Mouse (Mus musculus): Measurements from ENCODE around the gene Rexo1. TPM values are rescaled to one million over a fixed set of nuclear protein-coding genes. Genes with fewer than 3 reads are reported as not detected.

The Rexo1 gene
- polyA plus RNA-seq, 1 experiment from 2014 or later, result 16.7 TPM

DNA sequence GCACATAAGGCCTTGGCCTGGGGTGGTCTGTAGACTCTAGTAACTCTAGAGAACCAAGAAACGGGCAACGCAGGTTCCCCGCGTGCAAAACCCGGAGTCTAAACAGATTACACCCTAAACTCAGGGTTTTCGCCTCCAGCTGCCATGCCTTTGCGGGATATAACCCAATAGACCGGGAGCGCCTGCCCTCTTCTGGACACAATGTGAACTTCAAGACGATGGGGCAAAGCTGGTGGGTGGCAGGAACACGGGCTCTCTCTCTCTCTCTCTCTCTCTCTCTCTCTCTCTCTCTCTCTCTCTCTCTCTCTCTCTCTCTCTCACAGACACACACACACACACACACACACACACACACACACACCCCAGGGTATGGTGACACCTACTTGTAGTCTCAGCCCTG lies 55.1 kb downstream of the Rexo1 start:
- H3K27me3 ChIP-seq (ENCODE audit: control insufficient read depth, insufficient read depth, low read length), result peaks cover 61% of the 10 kb centered on the region
- ATAC-seq (ENCODE audit: insufficient read depth, low FRiP score), result no peak
- H3K4me1 ChIP-seq (ENCODE audit: control insufficient read depth, insufficient read depth, low read length), result 0 out of 2 replicates have a peak, but pooled peaks cover 4% of the 10 kb centered on the region
- WGBS, result 1% methylated on average over 11 of the region's 11 CpGs
- H3K27ac ChIP-seq (ENCODE audit: low read length), result no peak overlapping the region
- H3K9ac ChIP-seq (ENCODE audit: low read length), result no peak overlapping the region
- H3K9me3 ChIP-seq (replicated peaks; ENCODE audit: control insufficient read depth, low read length), result no peaks in the 10 kb centered on the region
- no peak overlapping the region for H3K4me2 ChIP-seq (ENCODE audit: low read depth, low read length)
- H3K36me3 ChIP-seq (ENCODE audit: control insufficient read depth, insufficient read depth, low read length), result no peaks in the 10 kb centered on the region
- no peak overlapping the region for H3K4me3 ChIP-seq (replicated peaks; ENCODE audit: low read length)

GRCm38 (mm10) chr10:80504724-80505123 lies 56.6 kb downstream of the Rexo1 start:
- no peak overlapping the region for H3K27ac ChIP-seq (ENCODE audit: low read length)
- no peaks in the 10 kb centered on the region for H3K36me3 ChIP-seq (ENCODE audit: control insufficient read depth, insufficient read depth, low read length)
- no peak overlapping the region for H3K4me3 ChIP-seq (replicated peaks; ENCODE audit: low read length)
- no peak overlapping the region for H3K4me2 ChIP-seq (ENCODE audit: low read depth, low read length)
- H3K27me3 ChIP-seq (ENCODE audit: control insufficient read depth, insufficient read depth, low read length), result peaks cover 68% of the 10 kb centered on the region
- WGBS, result 6% methylated on average over 9 of the region's 9 CpGs
- no peaks in the 10 kb centered on the region for H3K9me3 ChIP-seq (replicated peaks; ENCODE audit: control insufficient read depth, low read length)
- H3K4me1 ChIP-seq (ENCODE audit: control insufficient read depth, insufficient read depth, low read length), result 0 out of 2 replicates have a peak, but pooled peaks cover 2% of the 10 kb centered on the region
- no peak for ATAC-seq (ENCODE audit: insufficient read depth, low FRiP score)
- H3K9ac ChIP-seq (ENCODE audit: low read length), result no peak overlapping the region

GRCm38 (mm10) chr10:80503599-80504220 lies 57.6 kb downstream of the Rexo1 start:
- H3K36me3 ChIP-seq (ENCODE audit: control insufficient read depth, insufficient read depth, low read length), result no peaks in the 10 kb centered on the region
- H3K4me2 ChIP-seq (ENCODE audit: low read depth, low read length), result no peak overlapping the region
- H3K4me1 ChIP-seq (ENCODE audit: control insufficient read depth, insufficient read depth, low read length), result no peaks in the 10 kb centered on the region
- peak overlapping the region; percentile 2 for H3K9ac ChIP-seq (ENCODE audit: low read length)
- no peak overlapping the region for H3K4me3 ChIP-seq (replicated peaks; ENCODE audit: low read length)
- ATAC-seq (ENCODE audit: insufficient read depth, low FRiP score), result peak; percentile 78; the same call in 1 of the 2 replicates
- H3K9me3 ChIP-seq (replicated peaks; ENCODE audit: control insufficient read depth, low read length), result no peaks in the 10 kb centered on the region
- H3K27ac ChIP-seq (ENCODE audit: low read length), result no peak overlapping the region
- peaks cover 77% of the 10 kb centered on the region for H3K27me3 ChIP-seq (ENCODE audit: control insufficient read depth, insufficient read depth, low read length)
- WGBS, result 4% methylated on average over 27 of the region's 27 CpGs

- Histone ChIP-seq H3K4me2 (ENCODE audit: low read depth, low read length) (no peak overlapping the region), H3K36me3 (ENCODE audit: control insufficient read depth, insufficient read depth, low read length) (no peaks in the 10 kb centered on the region), H3K4me1 (ENCODE audit: control insufficient read depth, insufficient read depth, low read length) (no peaks in the 10 kb centered on the region), H3K9me3 (replicated peaks; ENCODE audit: control insufficient read depth, low read length) (no peaks in the 10 kb centered on the region), H3K27me3 (ENCODE audit: control insufficient read depth, insufficient read depth, low read length) (peaks cover 82% of the 10 kb centered on the region), H3K27ac (ENCODE audit: low read length) (no peak overlapping the region), H3K9ac (ENCODE audit: low read length) (no peak overlapping the region), H3K4me3 (replicated peaks; ENCODE audit: low read length) (no peak overlapping the region)
- 17% methylated on average over 22 of the region's 22 CpGs for WGBS
- no peak for ATAC-seq (ENCODE audit: insufficient read depth, low FRiP score)
These were observed 58.5 kb downstream of the Rexo1 start for GRCm38 (mm10) chr10:80502819-80503314.

GRCm38 (mm10) chr10:80502291-80502690 lies 59.1 kb downstream of the Rexo1 start:
- no peak overlapping the region for H3K4me3 ChIP-seq (replicated peaks; ENCODE audit: low read length)
- no peak for ATAC-seq (ENCODE audit: insufficient read depth, low FRiP score)
- no peak overlapping the region for H3K9ac ChIP-seq (ENCODE audit: low read length)
- H3K9me3 ChIP-seq (replicated peaks; ENCODE audit: control insufficient read depth, low read length), result no peaks in the 10 kb centered on the region
- no peak overlapping the region for H3K27ac ChIP-seq (ENCODE audit: low read length)
- no peaks in the 10 kb centered on the region for H3K36me3 ChIP-seq (ENCODE audit: control insufficient read depth, insufficient read depth, low read length)
- peaks cover 82% of the 10 kb centered on the region for H3K27me3 ChIP-seq (ENCODE audit: control insufficient read depth, insufficient read depth, low read length)
- H3K4me1 ChIP-seq (ENCODE audit: control insufficient read depth, insufficient read depth, low read length), result no peaks in the 10 kb centered on the region
- no peak overlapping the region for H3K4me2 ChIP-seq (ENCODE audit: low read depth, low read length)
- WGBS, result 7% methylated on average over 7 of the region's 7 CpGs

- Histone ChIP-seq H3K9ac (ENCODE audit: low read length) (no peak overlapping the region), H3K9me3 (replicated peaks; ENCODE audit: control insufficient read depth, low read length) (no peaks in the 10 kb centered on the region), H3K36me3 (ENCODE audit: control insufficient read depth, insufficient read depth, low read length) (no peaks in the 10 kb centered on the region), H3K4me3 (replicated peaks; ENCODE audit: low read length) (peak overlapping the region; percentile 11; the same call in 1 of the 2 replicates), H3K27ac (ENCODE audit: low read length) (no peak overlapping the region), H3K27me3 (ENCODE audit: control insufficient read depth, insufficient read depth, low read length) (peaks cover 96% of the 10 kb centered on the region), H3K4me1 (ENCODE audit: control insufficient read depth, insufficient read depth, low read length) (peaks cover 17% of the 10 kb centered on the region), H3K4me2 (ENCODE audit: low read depth, low read length) (peak overlapping the region; percentile 79; the same call in 1 of the 2 replicates)
- 0% methylated on average over 20 of the region's 20 CpGs for WGBS
- ATAC-seq (ENCODE audit: insufficient read depth, low FRiP score), result no peak
These were observed 64.9 kb downstream of the Rexo1 start for GRCm38 (mm10) chr10:80496421-80496820.

DNA sequence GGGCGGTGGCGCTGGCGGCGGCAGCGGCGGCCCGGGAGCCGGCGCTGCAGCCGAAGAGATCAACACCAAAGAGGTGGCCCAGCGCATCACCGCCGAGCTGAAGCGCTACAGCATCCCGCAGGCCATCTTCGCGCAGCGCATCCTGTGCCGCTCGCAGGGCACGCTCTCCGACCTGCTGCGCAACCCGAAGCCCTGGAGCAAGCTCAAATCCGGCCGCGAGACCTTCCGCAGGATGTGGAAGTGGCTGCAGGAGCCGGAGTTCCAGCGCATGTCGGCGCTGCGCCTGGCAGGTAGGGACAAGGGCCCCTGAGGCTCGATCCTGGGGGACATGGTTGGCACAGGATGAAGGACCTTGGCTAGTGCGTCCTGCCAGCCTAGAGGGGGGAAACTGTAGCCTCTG lies 65.5 kb downstream of the Rexo1 start:
- H3K36me3 ChIP-seq (ENCODE audit: control insufficient read depth, insufficient read depth, low read length), result no peaks in the 10 kb centered on the region
- H3K9me3 ChIP-seq (replicated peaks; ENCODE audit: control insufficient read depth, low read length), result no peaks in the 10 kb centered on the region
- no peak overlapping the region for H3K9ac ChIP-seq (ENCODE audit: low read length)
- H3K27me3 ChIP-seq (ENCODE audit: control insufficient read depth, insufficient read depth, low read length), result peaks cover 99% of the 10 kb centered on the region
- WGBS, result under 1% methylated on average over 35 of the region's 35 CpGs
- H3K4me2 ChIP-seq (ENCODE audit: low read depth, low read length), result peak overlapping the region; percentile 79
- ATAC-seq (ENCODE audit: insufficient read depth, low FRiP score), result no peak
- H3K27ac ChIP-seq (ENCODE audit: low read length), result no peak overlapping the region
- H3K4me3 ChIP-seq (replicated peaks; ENCODE audit: low read length), result peak overlapping the region; percentile 46
- H3K4me1 ChIP-seq (ENCODE audit: control insufficient read depth, insufficient read depth, low read length), result peaks cover 19% of the 10 kb centered on the region

DNA sequence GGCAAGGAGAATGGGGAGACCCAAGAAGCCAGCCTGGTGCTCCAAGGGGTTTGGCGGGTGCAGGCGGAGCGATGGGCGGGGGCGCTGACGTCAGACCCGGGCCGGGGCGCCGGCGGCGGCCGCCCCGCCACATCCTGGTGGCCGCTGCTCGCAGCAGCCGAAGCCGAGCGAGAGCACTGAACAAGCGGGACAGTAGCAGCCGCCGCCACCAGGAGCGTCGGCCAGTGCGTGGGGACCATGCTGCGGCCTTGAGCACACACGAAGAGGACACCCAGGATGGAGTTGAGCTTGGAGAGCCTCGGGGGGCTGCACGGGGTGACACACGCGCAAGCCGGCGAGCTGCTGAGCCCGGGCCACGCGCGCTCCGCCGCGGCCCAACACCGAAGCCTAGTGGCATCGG lies 66.6 kb downstream of the Rexo1 start, which contains the start of gene Onecut3:
Gene Onecut3, plus strand, starts transcription at position 104 of the 400 bp plus-strand sequence.
- Histone ChIP-seq H3K9me3 (replicated peaks; ENCODE audit: control insufficient read depth, low read length) (no peaks in the 10 kb centered on the region), H3K4me3 (replicated peaks; ENCODE audit: low read length) (peak within 1 kb of the TSS; percentile 46), H3K4me2 (ENCODE audit: low read depth, low read length) (peak within 1 kb of the TSS; percentile 79), H3K27me3 (ENCODE audit: control insufficient read depth, insufficient read depth, low read length) (peaks cover 99% of the 10 kb centered on the region), H3K9ac (ENCODE audit: low read length) (peak within 1 kb of the TSS; percentile 65), H3K4me1 (ENCODE audit: control insufficient read depth, insufficient read depth, low read length) (peaks cover 24% of the 10 kb centered on the region), H3K27ac (ENCODE audit: low read length) (no peak within 1 kb of the TSS), H3K36me3 (ENCODE audit: control insufficient read depth, insufficient read depth, low read length) (no peaks in the 10 kb centered on the region)
- ATAC-seq (ENCODE audit: insufficient read depth, low FRiP score), result peak; percentile 57; the same call in 1 of the 2 replicates
- WGBS, result under 1% methylated on average over 42 of the region's 42 CpGs

All from stomach, embryonic 16.5 days (tissue).